Mouse (Mus musculus): Measurements from ENCODE around the gene Tenm4.

Gene Tenm4

GRCm38 (mm10) chr7:96734315-96735058 is 563.4 kb downstream of the Tenm4 start:
- DNase-seq (ENCODE audit: low spot score), result no peak

GRCm38 (mm10) chr7:96740631-96741030 is 569.6 kb downstream of the Tenm4 start:
- DNase-seq (ENCODE audit: low spot score), result no peak

DNA sequence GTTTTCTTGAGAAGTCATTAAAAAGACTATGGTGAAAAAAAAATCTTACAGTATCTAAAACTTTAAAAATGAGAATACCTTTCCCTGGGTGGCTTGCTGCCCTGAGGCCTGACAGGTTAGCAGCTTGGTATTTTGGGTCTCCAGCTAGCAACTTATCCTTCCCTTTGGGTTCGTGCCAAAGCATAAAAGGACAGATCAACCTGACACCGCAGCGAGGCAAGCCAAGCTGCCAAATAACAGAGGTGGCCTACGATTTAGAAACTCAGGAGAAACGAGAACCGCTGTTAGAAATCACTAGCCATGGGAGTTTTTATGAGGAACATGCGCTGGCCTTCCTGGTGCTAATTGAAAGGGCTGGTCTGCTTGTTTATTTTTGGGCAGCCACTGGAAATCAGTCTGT is 571.2 kb downstream of the Tenm4 start:
- no peak for DNase-seq (ENCODE audit: low spot score)

DNA sequence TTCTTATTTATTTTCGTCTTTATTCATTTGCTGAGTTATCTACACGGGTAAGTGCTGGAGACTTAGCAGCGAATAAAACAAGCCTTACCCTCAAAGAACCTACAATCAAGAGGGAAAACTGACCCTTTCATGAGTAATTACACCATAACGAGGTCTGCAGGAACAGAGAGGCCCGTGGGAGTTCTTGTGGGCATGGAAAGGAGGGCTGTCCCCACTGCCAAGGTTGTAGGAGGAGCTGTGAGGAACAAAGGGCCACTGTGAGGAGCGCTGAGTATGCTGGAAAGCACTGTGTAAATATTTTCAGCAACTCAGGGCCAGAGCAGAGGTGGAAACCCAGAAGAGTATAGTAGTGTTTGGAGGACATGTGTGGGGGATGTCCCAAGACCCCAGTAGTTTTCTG is 574.9 kb downstream of the Tenm4 start:
- peak; percentile 78 for DNase-seq (ENCODE audit: low spot score)

DNA sequence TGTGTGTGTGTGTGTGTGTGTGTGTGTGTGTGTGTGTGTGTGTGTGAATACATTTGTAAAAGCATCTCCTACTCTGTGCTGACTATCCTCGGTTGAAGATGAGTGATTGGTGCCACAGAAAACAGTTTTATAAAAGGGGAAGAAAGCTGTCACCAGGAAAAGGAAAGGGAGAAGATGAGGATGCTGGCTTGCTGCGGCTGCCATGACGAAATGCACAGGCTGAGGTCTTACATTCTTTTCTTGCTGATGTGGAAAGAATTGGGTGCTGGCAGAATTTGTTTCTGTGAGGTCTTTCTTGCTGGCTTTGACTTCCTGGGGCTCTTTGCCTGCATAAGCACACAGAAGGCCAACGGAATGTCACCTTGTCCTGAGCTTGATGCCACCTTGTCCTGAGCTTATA is 575.7 kb downstream of the Tenm4 start:
- DNase-seq (ENCODE audit: low spot score), result no peak

DNA sequence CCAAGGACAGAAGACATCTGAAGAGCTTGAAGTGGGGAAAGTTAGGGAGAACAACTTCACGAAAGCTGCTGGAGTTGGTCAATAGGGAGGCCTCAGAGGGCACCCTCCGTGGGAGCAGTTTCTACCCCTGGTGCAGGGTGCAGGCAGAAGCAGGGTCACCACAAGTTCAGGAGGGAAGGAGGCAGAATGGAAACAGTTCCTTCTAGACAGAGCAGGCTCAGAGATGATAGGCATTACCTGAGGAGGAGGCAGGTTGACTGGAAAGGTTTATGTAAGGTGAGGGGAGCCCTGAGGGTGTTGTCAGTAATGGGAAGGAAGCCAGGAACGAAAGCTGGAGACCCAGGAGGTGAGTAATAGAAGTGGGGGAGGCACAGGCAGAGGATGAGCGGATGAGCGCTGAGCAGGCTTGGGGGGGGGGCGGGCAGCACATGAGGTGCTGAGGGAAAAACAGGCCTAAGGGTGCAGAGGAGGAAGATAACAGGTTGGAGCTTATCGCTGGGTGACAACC is 577.5 kb downstream of the Tenm4 start:
- DNase-seq (ENCODE audit: low spot score), result no peak

DNA sequence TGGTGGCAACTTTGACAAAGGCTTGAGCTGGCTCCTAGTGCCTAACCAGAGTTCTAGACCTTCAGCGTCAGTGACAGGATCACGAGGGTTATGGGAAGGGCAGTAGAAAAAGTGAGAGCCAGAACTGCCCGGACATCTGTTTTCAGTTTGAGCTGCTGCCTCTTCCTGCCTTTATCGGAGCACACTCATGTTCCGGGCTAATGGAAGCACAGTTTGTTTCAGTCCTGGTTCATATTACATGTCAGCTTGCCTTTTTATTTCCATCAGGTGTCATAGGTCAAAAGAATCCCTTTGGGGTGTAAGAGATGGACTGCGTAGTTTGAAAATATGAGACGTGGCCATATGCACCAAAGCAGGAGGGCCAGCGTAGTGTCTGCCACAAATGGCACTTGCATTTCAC is 578.7 kb downstream of the Tenm4 start:
- DNase-seq (ENCODE audit: low spot score), result no peak

- DNase-seq (ENCODE audit: low spot score), result no peak
Measured at GRCm38 (mm10) chr7:96751236-96751635, 580.2 kb downstream of the Tenm4 start.

- DNase-seq (ENCODE audit: low spot score), result no peak
Measured at GRCm38 (mm10) chr7:96752776-96753175, 581.7 kb downstream of the Tenm4 start.

- no peak for DNase-seq (ENCODE audit: low spot score)
Measured at GRCm38 (mm10) chr7:96753335-96754095, 582.5 kb downstream of the Tenm4 start.

DNA sequence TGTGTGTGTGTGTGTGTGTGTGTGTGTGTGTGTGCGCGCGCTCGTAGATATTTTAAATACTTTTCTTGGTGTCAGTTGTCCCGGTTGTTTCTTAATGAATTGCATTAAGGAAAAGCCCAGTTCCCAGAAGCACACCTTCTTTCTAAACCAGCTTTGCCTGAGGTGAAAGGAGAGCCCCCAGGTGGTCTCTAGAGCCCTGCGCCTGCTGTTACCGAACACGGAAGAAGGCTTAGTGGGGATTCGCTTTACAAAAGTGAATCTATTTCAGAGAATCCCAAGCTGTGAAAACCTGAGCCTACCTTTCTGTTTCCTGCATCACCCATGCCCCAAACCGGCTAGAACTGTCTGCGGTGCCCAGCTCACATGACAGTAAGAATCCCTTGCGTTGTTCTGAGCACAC is 583.1 kb downstream of the Tenm4 start:
- no peak for DNase-seq (ENCODE audit: low spot score)

DNA sequence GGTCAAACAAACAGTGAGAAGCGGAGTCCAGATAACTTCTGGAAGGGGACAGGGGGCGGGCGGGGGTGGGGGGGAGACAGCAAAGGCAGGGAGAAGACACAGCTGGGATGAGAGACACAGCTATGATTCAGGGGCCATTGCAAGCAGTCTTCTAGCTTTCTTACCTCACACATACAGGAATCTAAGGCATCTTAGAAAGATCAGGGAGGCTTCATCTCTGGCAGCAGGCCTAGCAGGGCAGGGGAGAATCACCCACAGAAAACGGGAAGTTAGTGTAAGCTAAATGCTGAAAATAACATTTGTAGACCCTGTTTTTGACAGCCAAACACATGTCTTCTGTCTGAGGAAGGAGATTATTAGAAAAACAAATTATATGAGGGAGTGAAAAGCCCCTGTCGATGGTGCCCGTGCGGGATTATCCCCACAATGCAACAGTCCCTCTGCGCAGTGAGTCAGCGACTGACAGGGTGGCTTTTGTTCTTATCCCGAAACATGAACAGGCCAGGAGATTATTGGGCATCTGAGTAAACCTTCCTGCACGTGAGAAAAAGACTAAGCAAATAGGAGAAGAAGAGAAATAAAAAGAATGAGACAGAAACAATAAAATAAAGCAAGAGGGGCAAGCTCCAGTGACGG is 584.5 kb downstream of the Tenm4 start:
- no peak for DNase-seq (ENCODE audit: low spot score)

GRCm38 (mm10) chr7:96756104-96756742 is 585.2 kb downstream of the Tenm4 start:
- no peak for DNase-seq (ENCODE audit: low spot score)

- DNase-seq (ENCODE audit: low spot score), result no peak
Measured at GRCm38 (mm10) chr7:96757067-96757466, 586.0 kb downstream of the Tenm4 start.

DNA sequence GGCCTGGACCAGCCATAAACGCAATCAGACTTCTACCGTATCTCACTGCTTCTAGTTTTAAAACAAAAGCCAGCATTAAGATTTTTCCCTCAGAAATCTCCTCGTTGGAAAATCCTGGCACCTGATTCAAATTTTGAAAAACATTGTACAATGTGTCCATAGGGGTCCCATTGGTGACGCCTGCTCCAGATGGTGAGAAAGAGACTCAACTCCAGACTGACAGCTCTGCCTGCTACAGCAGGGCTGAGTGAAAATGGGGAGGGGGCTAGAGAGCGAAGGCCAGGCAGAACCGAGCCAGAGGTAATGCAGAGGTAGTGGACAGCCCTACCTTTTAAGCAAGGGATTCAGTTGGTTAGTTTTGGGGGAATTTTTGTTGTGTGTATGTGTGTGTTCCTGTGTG is 589.2 kb downstream of the Tenm4 start:
- DNase-seq (ENCODE audit: low spot score), result no peak

DNA sequence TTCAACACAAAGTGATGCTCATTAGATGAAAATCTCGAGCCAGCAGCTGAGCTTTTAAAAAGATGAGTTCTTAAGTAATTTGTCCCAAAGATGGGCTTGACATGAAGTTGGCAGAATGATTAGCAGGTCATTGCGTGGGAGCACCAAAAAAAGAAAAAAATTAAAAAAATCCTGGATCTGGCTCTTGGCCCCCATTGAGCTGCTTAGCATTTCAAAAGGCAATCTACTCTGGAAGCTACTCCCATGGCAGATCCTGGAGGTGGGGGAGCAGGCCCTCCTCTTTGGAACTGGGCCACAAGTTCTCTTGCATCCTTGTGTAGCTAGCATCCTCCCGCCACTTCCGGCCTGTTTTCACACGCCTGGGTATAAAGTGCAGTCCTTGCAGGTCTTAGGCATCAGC is 590.1 kb downstream of the Tenm4 start:
- DNase-seq (ENCODE audit: low spot score), result no peak

- no peak for DNase-seq (ENCODE audit: low spot score)
Measured at GRCm38 (mm10) chr7:96765321-96765960, 594.4 kb downstream of the Tenm4 start.

DNA sequence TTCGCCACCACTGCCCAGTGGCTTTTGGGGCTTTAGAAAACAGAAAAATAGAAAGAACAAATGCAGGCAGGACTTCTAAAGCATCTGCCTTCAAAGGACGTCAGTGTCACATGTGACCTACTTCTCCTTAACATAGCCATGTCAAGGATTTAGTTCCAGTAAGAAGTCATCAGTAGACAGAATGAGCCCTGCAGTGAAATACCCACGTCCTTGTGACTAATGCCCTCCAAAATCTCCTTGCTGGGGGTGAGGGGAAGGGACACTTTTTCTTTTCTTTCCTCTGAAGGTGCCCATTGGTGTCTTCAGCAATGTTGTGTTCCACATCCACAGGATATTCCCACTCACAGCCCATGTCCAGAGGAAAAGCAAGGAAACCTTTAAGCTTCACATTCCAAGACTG is 596.0 kb downstream of the Tenm4 start:
- DNase-seq (ENCODE audit: low spot score), result no peak

- peak; percentile 42 for DNase-seq (ENCODE audit: low spot score)
Measured at GRCm38 (mm10) chr7:96768718-96769117, 597.7 kb downstream of the Tenm4 start.

GRCm38 (mm10) chr7:96769784-96770183 is 598.7 kb downstream of the Tenm4 start:
- DNase-seq (ENCODE audit: low spot score), result peak; percentile 31

DNA sequence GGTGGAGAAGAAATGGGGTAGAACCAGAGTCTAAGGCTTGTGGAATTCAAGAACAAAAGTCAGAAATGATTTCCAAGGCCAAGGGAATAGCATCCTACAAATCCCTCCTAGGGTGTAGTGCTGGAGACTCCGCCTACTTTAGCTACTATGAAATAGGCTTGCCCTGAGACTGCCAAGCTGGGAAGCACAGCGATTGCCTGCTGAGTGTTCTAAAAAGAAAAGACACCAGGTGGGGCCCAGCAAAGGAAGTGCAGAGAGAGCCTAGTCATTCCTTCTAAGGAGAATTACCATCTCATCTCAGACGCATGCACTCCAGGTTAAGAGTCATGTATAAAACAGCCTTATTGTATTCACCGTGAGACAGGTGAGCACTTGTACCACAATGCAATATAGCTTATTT is 601.9 kb downstream of the Tenm4 start:
- DNase-seq (ENCODE audit: low spot score), result no peak
